Mouse (Mus musculus) liver, embryonic 11.5 days (tissue): ENCODE measurements around the gene Habp4. TPM values are rescaled to one million over a fixed set of nuclear protein-coding genes. Genes with fewer than 3 reads are reported as not detected.

Experiments used
- ATAC-seq: fragments of 200-750 bp; cut with Nextera tagmentation; replicated peaks from 2 replicates; pipeline ENCODE4 v1.8.0; 2017; ENCODE audit warnings: moderate number of reproducible peaks, mild to moderate bottlenecking, moderate TSS enrichment, moderate library complexity; ENCODE audit not compliant: low FRiP score
- DNase-seq: peaks from one replicate; pipeline ENCODE4 v3.0.0-alpha.2; 2017; ENCODE audit warnings: low spot score
- H3K27ac ChIP-seq: fragments of 300-500 bp; sonication (generic); 2 replicates; pipeline ENCODE4 v1.5.1; 2014; ENCODE audit warnings: mild to moderate bottlenecking, low read depth, low read length, control low read depth
- H3K27me3 ChIP-seq: fragments of 300-500 bp; sonication (generic); replicated peaks from 2 replicates; pipeline ENCODE4 v1.6.1; 2014; ENCODE audit warnings: low read length, mixed read lengths; ENCODE audit not compliant: control insufficient read depth, insufficient read depth
- H3K36me3 ChIP-seq: fragments of 300-500 bp; sonication (generic); 2 replicates; pipeline ENCODE4 v1.6.1; 2014; ENCODE audit warnings: mild to moderate bottlenecking, low read length, moderate library complexity, mixed read lengths; ENCODE audit not compliant: control insufficient read depth, insufficient read depth
- H3K4me1 ChIP-seq: fragments of 300-500 bp; sonication (generic); replicated peaks from 2 replicates; pipeline ENCODE4 v1.6.1; 2014; ENCODE audit warnings: low read length, mixed read lengths; ENCODE audit not compliant: control insufficient read depth, insufficient read depth
- H3K4me2 ChIP-seq: fragments of 300-500 bp; sonication (generic); 2 replicates; pipeline ENCODE4 v1.6.1; 2014; ENCODE audit warnings: mild to moderate bottlenecking, control low read depth, moderate library complexity
- H3K4me3 ChIP-seq: fragments of 300-500 bp; sonication (generic); 2 replicates; pipeline ENCODE4 v1.5.1; 2014; ENCODE audit warnings: low read depth, low read length, control low read depth
- H3K9ac ChIP-seq: fragments of 300-500 bp; sonication (generic); 2 replicates; pipeline ENCODE4 v1.6.1; 2014; ENCODE audit warnings: low read depth, low read length, control low read depth
- H3K9me3 ChIP-seq: fragments of 300-500 bp; sonication (generic); 2 replicates; pipeline ENCODE4 v1.6.1; 2016; ENCODE audit warnings: low read length, inconsistent platforms, mixed read lengths; ENCODE audit not compliant: control insufficient read depth
- WGBS: fragments of 180-500 bp; shearing (Covaris S2); extraction: QIAGEN DNeasy Blood & Tissue Kit; methylation state at CpG from one replicate; pipeline ENCODE4 v1.1.7; 2014; 5-methylcytosine and 5-hydroxymethylcytosine counted together
- polyA plus RNA-seq: library from polyadenylated mRNA; unstranded; fragments of >200 nt; fragmentation: Nextera tagmentation; extraction: Ambion mirVana; gene quantifications from 2 replicates; pipeline ENCODE4 v1.2.1, GENCODE M21; 2014

The Habp4 gene
- polyA plus RNA-seq, 1 experiment from 2014 or later: 15.2 TPM

DNA sequence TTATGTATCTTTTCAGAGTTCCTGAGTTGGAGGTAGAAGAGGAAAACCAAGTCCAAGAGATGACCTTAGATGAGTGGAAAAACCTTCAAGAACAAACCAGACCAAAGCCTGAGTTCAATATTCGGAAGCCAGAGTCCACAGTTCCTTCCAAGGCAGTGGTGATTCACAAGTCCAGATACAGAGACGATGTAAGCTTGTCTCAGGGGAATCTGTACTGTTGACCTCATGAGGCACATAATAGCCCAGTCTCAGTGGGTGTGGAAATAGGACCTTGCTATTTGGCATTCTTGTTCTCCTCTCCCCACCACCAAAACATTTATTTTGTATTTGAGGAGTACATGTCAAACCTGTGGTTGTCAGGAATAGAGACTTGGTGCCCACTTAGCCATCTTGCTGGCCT, 20.5 kb downstream of the Habp4 start:
- Histone ChIP-seq H3K4me1 (no peaks in the 10 kb centered on the region), H3K27me3 (no peaks in the 10 kb centered on the region), H3K36me3 (no peaks in the 10 kb centered on the region; the same call in 1 of the 2 replicates), H3K9me3 (no peaks in the 10 kb centered on the region), H3K4me2 (no peak overlapping the region), H3K4me3 (no peak overlapping the region), H3K9ac (no peak overlapping the region), H3K27ac (no peak overlapping the region)
- DNase-seq (no peak), ATAC-seq (no peak)
- WGBS: 77% methylated on average over 2 of the region's 2 CpGs

GRCm38 (mm10) chr13:64183583-64183982, 22.0 kb downstream of the Habp4 start:
- H3K9ac ChIP-seq: no peak overlapping the region
- H3K27ac ChIP-seq: no peak overlapping the region
- H3K4me3 ChIP-seq: no peak overlapping the region
- H3K4me2 ChIP-seq: no peak overlapping the region
- no peaks in the 10 kb centered on the region for H3K27me3 ChIP-seq
- 78% methylated on average over 4 of the region's 4 CpGs for WGBS
- no peaks in the 10 kb centered on the region for H3K9me3 ChIP-seq
- no peak for ATAC-seq
- no peak for DNase-seq
- H3K36me3 ChIP-seq: no peaks in the 10 kb centered on the region; the same call in 1 of the 2 replicates
- H3K4me1 ChIP-seq: no peaks in the 10 kb centered on the region

DNA sequence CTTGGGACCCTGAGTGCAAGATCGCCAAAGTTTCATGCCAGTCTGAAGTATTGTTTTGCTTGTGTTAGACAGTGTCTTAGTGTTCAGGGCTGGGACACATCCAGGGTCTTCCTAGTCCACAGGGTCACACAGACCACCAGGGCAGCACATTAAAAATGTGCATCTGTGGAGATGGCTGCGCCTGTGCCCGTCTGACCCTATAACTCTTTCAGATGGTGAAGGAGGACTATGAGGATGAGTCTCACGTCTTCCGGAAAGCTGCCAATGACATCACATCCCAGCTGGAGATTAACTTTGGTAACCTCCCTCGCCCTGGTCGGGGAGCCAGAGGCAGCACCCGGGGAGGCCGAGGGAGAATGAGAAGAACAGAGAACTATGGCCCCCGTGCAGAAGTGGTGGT, 22.7 kb downstream of the Habp4 start:
- 76% methylated on average over 10 of the region's 10 CpGs for WGBS
- no peaks in the 10 kb centered on the region; the same call in 1 of the 2 replicates for H3K36me3 ChIP-seq
- no peak for ATAC-seq

GRCm38 (mm10) chr13:64185176-64185575, 23.6 kb downstream of the Habp4 start:
- no peak overlapping the region for H3K9ac ChIP-seq
- DNase-seq (no peak), ATAC-seq (no peak)
- 77% methylated on average over 7 of the region's 7 CpGs for WGBS
- H3K4me3 ChIP-seq: no peak overlapping the region
- no peaks in the 10 kb centered on the region for H3K9me3 ChIP-seq
- H3K4me1 ChIP-seq: no peaks in the 10 kb centered on the region
- no peak overlapping the region for H3K4me2 ChIP-seq
- no peaks in the 10 kb centered on the region; the same call in 1 of the 2 replicates for H3K36me3 ChIP-seq
- no peak overlapping the region for H3K27ac ChIP-seq
- H3K27me3 ChIP-seq: no peaks in the 10 kb centered on the region

More for the DNA sequence above, 22.7 kb downstream of the Habp4 start:
- DNase-seq: no peak
- Histone ChIP-seq H3K27me3 (no peaks in the 10 kb centered on the region), H3K4me3 (no peak overlapping the region), H3K4me1 (no peaks in the 10 kb centered on the region), H3K9ac (no peak overlapping the region), H3K4me2 (no peak overlapping the region), H3K9me3 (no peaks in the 10 kb centered on the region), H3K27ac (no peak overlapping the region)

- Histone ChIP-seq H3K4me3 (no peak overlapping the region), H3K9ac (no peak overlapping the region), H3K36me3 (no peaks in the 10 kb centered on the region; the same call in 1 of the 2 replicates), H3K27ac (no peak overlapping the region), H3K27me3 (no peaks in the 10 kb centered on the region), H3K9me3 (no peaks in the 10 kb centered on the region), H3K4me1 (no peaks in the 10 kb centered on the region), H3K4me2 (no peak overlapping the region)
- 86% methylated on average over 9 of the region's 9 CpGs for WGBS
- DNase-seq: no peak
- no peak for ATAC-seq
Measured at GRCm38 (mm10) chr13:64185586-64185985, 24.0 kb downstream of the Habp4 start.

DNA sequence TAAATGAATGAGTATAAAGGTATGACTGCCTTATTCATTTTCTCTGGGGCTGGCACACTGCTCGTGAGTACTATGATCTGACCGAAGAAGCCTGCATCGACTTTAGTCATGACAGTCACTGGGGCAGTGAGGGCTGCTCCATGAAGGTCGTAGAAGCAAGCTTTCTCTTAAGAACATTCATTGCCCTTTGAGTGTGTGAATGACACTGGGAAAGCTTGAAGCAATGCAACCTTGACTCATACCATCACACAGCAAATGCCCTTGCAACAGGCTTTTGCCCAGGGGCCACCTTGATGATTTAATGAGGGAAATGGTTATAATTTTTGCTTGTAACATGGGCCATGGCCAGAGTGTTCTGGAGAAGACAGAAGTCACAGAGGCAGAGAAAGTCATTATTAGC, 24.9 kb downstream of the Habp4 start:
- Histone ChIP-seq H3K27me3 (no peaks in the 10 kb centered on the region), H3K4me1 (no peaks in the 10 kb centered on the region), H3K4me3 (no peak overlapping the region), H3K27ac (no peak overlapping the region), H3K4me2 (no peak overlapping the region), H3K9ac (no peak overlapping the region), H3K9me3 (no peaks in the 10 kb centered on the region), H3K36me3 (no peaks in the 10 kb centered on the region; the same call in 1 of the 2 replicates)
- ATAC-seq: no peak
- 83% methylated on average over 4 of the region's 4 CpGs for WGBS
- no peak for DNase-seq

- H3K36me3 ChIP-seq: no peaks in the 10 kb centered on the region; the same call in 1 of the 2 replicates
- H3K4me3 ChIP-seq: no peak overlapping the region
- H3K27me3 ChIP-seq: no peaks in the 10 kb centered on the region
- ATAC-seq: no peak
- H3K4me1 ChIP-seq: no peaks in the 10 kb centered on the region
- H3K4me2 ChIP-seq: no peak overlapping the region
- H3K9ac ChIP-seq: no peak overlapping the region
- DNase-seq: no peak
- no peak overlapping the region for H3K27ac ChIP-seq
- no peaks in the 10 kb centered on the region for H3K9me3 ChIP-seq
Measured at GRCm38 (mm10) chr13:64187065-64187464, 25.4 kb downstream of the Habp4 start.

DNA sequence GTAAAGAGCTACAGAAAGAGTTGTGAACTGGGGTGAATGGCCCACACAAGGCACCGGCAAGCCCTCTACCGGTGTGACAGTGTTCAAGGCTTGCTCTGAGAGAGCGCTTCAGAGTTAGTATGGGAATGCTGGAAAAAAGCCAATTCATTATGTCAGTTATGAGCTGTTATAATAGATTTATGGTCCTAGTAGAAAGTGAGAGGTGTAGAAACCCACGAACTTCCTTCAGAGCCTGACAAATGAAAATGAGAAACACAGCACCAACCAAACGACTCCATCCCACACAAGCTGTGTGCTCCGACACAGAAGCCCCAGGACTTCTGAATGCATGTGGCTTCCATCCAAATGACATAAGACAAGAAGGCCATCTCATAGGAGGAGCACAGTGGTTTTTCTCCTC, 36.3 kb downstream of the Habp4 start:
- no peaks in the 10 kb centered on the region for H3K36me3 ChIP-seq

DNA sequence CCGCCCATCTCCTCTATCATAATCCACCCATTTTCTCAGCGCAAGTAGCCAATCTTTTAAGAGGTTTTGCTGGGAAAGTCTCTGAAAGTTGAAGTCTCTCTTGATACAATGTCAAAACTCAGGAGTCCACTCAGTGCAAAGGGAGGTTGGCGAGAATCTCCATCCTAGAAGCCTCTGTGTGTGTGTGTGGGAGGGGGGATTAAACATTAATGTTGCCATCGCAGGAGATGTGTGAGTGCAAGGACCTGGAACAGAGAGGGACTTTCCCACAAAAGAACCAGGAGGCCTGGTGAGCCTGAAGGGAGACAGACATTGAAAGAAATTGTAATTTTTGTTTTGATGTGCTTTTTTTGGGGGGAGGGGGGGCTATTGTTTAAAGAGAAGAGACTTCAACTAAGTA, 36.7 kb downstream of the Habp4 start:
- no peak for ATAC-seq
- H3K27ac ChIP-seq: no peak overlapping the region

More for the DNA sequence above, 36.3 kb downstream of the Habp4 start:
- Histone ChIP-seq H3K4me2 (no peak overlapping the region), H3K9ac (no peak overlapping the region), H3K27ac (no peak overlapping the region), H3K4me3 (no peak overlapping the region), H3K4me1 (no peaks in the 10 kb centered on the region), H3K27me3 (no peaks in the 10 kb centered on the region), H3K9me3 (no peaks in the 10 kb centered on the region)
- DNase-seq: no peak
- ATAC-seq: no peak
- 84% methylated on average over 6 of the region's 6 CpGs for WGBS

More for the DNA sequence above, 36.7 kb downstream of the Habp4 start:
- H3K9ac ChIP-seq: no peak overlapping the region
- no peaks in the 10 kb centered on the region for H3K4me1 ChIP-seq
- WGBS: 89% methylated on average over 4 of the region's 4 CpGs
- no peak overlapping the region for H3K4me3 ChIP-seq
- no peaks in the 10 kb centered on the region for H3K36me3 ChIP-seq
- H3K9me3 ChIP-seq: no peaks in the 10 kb centered on the region
- no peaks in the 10 kb centered on the region for H3K27me3 ChIP-seq
- no peak for DNase-seq
- H3K4me2 ChIP-seq: no peak overlapping the region
